Mouse (Mus musculus): ENCODE measurements around the gene Cd69. TPM values are rescaled to one million over a fixed set of nuclear protein-coding genes. Genes with fewer than 3 reads are reported as not detected.

Gene Cd69
- total RNA-seq (2021): under 1 TPM; 0.18 to 0.34 TPM
- long read RNA-seq, experiment 1: 0 reads
- long read RNA-seq, experiment 2: 0 reads

DNA sequence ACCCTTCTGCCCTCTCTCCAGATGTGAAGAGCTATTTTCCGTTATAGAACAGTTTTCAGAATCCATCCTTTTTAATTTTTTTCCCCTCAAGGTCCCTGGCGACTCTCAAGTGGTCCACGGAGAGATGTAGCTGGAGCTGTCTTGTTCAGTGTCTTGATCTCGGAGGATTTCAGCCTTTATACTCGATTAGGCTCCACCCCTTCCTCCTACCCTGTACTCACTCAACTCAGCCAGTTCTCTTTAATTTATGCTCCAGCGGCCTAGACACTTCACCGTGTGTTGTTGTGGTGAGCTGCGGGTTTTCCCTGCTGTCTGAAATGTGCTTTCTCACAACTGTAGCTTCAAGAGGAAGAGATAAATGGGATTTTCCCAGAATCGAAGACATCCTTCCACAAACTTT lies at the start of gene Cd69:
Cd69 (minus strand) TSS at position 217 of the 400 bp plus-strand sequence.
- DNase-seq (ENCODE audit: low spot score in 2 of 2): no peak

DNA sequence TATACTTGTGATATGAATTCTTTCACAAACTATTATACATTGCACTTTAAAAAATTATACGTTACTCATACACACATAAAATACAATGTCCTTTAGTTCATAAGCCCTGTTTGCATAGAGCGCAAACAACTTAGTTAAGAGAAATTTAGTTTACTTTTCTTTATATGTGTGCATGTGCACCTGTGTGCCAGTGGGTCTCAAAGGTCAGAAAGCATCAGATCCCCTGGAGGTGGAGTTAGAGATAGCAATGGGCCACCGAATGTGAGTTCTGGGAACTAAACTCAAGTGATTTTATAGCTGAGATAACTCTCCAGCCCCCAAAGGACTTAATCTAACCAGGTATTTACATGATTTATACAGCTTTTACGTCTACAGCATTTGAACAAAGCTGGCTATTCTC lies 44.1 kb upstream of the Cd69 start:
- DNase-seq (ENCODE audit: low spot score in 2 of 2): no peak

DNA sequence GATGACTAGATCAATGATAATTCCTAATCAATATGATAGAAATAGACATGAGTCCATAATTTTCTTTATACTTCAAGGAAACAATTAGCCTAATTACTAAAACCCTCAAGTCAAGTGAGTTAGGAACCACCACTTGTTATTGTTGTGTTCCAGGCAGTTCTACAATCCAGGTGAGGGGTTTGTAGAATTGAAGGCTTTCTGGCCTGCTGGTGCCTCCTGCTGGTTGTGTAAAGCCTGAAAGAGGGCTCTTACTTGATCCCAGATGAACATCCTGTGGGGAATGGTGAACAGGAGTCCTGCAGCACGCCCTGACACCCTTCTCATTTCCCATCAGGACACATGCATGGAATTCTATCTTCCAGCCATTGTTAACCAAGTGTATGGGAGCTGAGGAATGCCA lies 43.2 kb upstream of the Cd69 start:
- DNase-seq (ENCODE audit: low spot score in 2 of 2): no peak

DNA sequence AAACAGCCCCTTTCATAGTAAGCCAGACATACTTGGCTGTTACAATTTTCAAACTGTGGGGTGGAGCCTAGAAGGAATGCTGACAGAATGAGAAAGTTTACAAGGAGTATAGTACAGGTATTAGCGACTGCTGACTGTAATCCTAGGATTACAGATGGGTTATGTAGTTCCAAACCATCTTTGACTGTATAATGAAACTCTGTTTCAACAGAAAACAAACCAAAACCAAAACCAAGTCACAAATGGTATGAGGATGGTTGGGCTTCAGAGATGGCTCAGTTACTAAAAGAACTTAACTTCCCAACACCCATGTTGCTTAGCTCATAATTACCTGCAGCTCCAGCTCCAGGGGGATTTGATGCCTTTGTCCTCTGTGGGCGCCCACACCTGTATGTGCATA lies 41.2 kb upstream of the Cd69 start:
- no peak for DNase-seq (ENCODE audit: low spot score in 2 of 2)

DNA sequence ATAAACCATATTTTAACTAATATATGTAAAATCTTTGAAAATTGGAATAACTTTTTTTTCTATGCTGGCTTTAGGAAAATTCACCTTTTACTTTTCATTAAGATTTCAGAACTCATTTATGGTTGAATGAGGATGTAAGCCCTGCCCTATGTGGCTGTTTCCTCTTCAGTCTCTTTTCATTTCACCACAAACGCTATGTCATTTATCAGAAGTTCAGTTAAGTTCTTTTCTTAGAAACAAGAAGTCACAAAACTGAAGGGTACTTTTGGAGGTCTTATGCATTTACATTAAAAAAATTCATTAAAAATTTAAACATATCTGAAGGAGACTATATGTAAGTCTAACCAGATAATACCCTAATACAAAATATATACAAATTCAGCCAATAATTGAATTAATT lies 40.5 kb upstream of the Cd69 start:
- no peak for DNase-seq (ENCODE audit: low spot score in 2 of 2)

DNA sequence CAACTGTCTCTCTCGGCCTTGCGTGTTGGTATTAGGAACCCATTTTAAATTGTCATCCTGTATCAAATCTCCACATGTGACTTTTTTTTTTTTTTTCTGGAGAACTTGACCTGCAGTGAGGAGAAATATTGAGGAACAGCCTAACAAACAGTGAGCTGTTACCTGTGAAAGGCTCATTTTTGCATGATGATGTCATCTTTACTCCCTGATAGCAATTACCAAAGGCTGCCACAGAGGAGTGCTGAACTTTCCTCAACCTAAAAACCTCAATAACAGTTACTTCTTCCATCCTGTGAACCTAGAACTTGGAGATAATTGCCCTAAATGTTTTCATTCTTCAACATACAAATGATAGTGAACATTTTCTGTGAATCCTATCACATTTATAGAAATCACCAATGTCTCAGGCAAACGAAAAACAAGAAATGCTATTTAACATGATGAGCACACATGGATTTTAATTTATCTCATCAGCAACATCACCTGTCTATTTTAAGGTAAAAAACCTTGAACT lies 39.5 kb upstream of the Cd69 start:
- no peak for DNase-seq (ENCODE audit: low spot score in 2 of 2)

DNA sequence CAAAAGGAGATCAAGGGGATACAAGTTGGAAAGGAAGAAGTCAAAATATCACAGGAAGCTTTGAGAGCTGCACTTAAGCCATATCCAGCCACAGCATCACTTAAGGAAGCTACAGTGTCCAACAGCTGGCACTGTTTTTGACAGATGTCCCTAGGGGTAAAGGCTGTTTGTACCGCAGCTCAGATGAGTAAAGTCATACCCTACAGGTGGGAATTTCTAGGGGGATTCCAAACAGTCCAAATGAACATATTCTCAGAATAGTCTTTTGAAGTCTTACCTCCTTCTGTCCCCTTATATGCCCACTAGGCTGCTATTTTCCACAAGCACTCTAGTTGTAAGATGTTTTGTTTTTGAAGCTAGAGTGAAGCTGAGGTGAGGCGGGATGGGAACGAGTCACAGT lies 37.3 kb upstream of the Cd69 start:
- DNase-seq (ENCODE audit: low spot score in 2 of 2): no peak

DNA sequence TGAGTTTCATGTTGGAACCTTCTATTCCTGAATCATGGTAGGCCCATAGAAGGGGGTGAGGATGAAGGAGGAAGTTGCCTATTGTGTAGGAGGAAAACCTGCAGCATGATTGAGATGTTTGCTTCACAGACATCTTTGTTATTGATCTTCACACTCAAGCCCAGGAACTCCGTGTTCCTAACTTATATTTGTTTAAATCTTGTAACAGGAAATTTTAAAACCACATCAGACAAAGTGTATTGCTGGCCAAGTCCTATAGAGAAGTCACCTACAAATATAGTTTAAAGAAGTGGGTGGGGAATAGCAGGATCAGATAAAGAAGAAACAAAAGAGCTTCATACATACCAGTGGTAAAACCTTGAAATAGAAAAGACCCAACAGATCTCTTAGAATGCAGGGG lies 28.9 kb upstream of the Cd69 start:
- no peak for DNase-seq (ENCODE audit: low spot score in 2 of 2)

DNA sequence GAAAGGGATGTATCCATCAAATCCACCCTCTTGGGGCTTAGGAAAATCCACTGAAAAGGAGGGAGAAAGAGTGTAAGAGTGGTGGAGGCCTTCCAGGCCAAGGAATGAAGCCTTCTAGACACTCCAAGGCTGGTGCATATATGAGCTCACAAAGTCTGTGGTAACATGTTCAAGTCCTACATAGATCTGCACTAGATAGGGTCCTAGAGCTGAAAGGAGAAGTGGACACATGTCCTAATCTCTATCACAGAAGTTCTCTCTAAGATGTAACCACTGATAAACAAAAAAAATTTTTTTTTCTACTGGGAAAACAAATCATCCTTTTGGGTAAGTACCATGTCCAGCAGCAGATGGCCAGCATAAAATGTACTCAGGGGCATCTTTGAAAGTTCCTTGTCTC lies 13.5 kb upstream of the Cd69 start:
- DNase-seq (ENCODE audit: low spot score in 2 of 2): no peak

DNA sequence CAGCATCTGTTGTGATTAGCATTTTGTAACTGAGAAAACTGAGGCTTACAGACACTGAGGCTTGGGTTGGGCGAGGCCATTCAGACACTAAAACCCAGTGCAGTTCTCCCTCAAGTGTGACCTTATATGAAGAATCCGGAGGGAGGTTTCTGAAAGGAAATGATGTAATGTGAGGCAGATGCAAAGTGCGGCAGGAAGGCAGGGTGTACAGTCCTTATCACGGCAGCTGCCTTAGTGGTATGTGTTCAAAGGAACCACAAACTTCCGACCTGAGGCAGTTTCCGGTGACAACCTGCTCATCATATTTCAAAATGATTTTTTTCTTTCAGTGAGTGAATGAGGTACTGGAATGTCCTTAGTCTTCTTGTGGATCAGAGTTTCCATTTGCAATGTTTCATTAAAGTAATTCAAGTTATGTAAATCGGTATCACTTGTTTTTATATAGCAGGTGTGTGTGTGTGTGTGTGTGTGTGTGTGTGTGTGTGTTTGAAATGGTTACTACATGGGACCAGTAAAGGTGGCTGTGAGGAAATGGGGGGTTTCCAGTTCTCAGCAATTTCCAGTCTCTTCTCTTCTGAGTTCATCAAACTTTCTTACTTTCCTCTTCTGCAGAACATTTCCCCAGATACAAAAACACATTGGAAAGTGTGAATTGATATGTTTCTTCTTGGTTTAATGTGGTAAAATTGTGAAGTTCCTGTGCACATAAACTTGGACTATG lies 9.3 kb upstream of the Cd69 start:
- no peak for DNase-seq (ENCODE audit: low spot score in 2 of 2)

DNA sequence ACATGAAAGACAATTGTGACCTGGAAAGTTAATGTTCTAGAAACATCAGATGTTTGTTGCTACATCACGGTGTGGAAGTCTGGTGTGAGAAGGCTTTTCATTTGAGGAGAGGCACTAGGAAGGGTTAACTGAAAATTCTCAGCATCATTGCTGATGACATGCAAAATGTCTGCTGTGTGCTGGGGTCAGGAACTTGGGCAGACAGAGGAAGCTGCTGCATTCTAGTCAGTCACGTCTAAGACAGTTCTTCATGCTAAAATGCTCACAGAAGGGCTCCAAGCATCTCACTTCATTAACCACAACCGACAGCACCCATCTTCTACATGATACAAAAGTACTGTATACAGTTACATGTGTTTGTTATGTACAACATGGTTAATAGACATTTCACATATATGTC lies 8.0 kb upstream of the Cd69 start:
- no peak for DNase-seq (ENCODE audit: low spot score in 2 of 2)

DNA sequence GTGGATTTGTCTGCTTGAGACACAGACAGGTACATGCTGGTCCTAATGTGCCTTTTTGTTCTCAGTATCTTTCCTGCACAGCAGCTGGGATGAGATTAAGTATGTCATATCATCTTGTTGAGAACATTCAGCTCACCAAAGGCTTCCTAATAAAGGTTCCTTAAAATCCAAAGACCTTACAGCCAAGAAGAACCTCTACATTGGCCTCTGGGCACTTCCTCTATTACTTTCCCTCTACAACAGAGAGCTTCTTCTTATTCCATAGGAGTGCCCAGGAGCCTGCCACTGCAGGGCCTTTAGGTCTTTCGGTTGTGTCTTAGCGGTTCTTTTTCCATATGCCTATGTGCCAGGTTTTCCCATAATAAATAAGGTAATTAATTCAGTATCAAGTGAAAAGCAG lies 1.2 kb upstream of the Cd69 start:
- no peak for DNase-seq (ENCODE audit: low spot score in 2 of 2)

DNA sequence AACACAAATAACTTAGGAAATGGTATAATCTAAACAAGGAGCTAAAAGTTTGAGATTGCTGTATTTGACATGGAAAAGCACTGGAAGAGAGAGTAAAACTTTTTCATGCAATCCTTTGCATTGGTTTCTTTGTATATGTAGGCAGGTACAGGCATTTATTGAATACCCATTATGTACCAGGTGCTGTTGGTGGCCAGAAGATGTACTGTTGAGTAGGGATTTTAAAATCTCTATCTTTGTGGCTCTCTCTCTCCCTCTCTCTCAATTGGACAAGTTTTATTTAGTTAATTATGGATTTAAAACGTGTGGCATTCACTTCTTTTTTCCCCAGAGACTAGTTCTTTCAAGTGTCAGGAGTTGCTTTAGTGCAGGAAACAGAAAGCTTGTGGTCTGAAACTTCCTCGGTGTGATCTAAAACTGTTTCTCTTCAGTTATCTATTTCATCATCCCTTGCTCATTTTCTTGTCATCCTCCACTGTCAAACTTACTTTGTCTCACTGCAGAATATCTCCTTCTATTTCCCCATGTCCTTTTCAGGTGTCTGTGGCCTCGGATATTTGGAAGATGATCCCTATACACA lies 478 bp upstream of the Cd69 start:
- no peak for DNase-seq (ENCODE audit: low spot score in 2 of 2)

DNA sequence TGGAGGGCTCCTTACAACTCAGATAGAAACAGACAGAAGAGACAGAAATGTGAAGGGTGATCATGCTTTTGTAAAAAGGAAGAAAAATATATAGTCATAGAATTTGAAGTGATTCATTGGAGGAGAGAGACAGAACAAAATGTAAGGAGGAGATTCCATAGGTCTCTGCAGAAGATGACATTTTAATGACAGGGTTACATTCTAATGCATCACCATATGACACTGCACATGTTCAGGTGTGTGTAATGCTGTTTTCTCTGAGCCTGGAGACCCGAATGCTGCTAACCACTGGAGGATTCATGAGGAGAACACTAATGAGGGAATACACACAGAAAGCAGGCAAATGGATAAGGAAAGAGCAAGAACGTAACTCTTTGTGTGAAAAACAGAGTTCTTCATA lies 760 bp downstream of the Cd69 start:
- DNase-seq (ENCODE audit: low spot score in 2 of 2): no peak

DNA sequence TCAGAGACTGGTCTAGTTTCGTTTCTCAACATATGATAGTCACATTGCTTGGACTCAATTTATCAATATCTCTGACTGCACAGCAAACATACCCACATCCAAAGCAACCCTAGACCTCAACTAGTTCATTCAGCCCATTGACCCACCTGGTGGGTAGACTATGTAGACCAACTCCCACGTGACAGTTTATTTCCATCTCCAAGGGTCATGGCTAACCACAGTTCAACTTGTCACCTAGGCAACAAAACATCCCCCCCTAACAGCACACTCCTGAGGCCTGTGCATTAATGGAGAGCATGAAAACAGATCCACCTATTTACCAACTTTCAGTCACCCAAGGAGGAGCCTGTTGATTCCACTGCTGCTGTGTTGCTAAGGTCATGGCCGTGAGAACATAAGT lies 1.6 kb downstream of the Cd69 start:
- no peak for DNase-seq (ENCODE audit: low spot score in 2 of 2)

DNA sequence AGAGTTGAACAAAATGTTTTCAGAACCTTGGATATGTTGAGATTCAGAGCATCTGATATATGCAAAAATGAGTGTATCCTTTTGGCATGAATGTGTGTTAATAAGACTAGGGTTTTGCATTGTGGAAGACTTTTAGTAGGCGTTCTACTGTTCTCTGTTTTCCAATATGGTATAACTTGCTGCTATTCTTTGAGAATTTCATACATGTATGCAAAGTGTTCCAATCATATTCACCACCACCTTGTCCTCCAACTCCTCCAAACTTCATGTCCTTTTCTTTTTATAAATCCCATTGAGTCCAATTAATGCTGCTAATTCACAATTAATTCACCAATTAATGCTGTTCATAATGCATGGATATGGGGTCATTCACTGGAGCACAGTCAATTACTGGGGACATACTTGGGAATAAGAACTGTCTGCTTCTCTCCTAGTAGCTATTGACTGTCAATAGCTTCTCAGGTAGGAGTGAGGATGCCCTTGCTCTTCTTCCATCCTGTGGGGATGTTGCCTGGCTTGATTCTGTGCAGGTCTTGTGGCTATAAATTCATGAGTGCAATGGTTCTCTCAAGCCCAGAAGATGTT lies 8.7 kb downstream of the Cd69 start:
- DNase-seq (ENCODE audit: low spot score in 2 of 2): no peak

DNA sequence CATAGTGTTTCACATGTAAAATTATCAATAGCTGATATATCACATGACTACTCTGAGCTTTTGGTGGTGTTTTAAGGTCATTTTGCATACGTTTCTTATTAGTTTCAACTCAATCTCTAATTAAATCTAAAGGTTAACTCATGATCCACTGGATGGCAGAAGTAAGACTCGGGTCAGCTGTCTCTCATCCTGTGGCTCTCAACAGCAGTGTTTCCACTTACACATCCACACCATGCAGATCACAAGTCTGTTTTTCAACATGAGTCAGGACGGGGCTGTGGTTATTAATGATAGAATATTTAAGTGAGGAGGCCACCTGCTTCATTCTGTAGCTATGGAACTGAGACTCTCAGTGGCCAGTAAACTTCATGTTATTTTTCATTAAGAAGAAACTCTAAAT lies 9.4 kb downstream of the Cd69 start:
- no peak for DNase-seq (ENCODE audit: low spot score in 2 of 2)

DNA sequence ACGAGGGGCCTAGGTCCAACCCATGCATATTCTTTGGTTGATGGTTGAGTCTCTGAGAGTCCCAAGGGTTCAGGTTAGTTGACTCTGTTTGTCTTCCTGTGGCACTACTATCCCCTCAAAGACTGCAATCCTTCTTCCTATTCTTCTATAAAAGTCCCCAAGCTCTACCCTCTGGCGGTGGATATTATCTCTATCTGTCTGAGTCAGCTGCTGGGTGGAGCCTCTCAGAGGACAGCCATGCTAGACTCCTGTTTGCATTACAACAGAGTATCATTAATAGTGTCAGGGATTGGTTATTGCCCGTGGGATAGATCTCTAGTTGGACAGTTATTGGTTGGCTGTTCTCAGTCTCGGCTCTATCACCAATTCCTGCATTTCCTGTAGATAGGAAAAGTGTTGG lies 14.3 kb downstream of the Cd69 start:
- DNase-seq (ENCODE audit: low spot score in 2 of 2): no peak

DNA sequence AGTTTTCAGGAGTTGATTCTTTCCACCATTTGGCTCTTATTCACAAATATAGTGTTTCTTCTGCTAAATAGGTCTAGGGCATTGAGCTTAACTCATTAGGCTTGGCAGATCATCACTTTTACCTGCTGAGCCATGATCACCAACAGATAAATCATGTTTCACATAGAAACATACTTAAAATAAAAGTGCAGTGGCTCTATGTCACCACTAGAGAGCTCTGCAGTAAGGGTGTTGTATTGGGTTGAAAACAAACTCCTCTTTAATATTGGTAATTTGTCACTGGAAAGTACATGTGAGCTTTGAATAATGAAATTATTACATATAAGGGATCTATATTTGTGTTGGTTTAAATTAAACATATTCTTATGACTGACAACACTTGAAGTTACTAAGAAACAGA lies 15.2 kb downstream of the Cd69 start:
- no peak for DNase-seq (ENCODE audit: low spot score in 2 of 2)

DNA sequence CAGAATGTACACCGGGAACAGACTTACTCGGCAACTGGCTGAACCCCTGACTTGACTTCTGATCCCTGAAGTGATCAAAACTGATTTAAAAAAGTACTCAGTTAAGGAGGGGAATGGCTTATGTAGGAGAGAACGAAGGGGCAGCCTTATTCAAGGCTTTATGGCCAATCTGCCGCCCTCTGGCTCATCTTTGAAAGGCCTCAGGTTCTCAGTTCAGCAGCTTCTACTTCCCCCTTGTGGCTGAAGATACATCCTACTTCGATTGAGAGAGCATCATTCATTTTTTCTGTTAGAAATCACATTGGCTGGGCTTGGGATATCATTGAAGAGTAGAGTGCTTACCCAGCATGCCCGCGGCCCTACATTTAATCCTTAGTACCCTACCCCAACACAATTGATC lies 19.2 kb downstream of the Cd69 start:
- DNase-seq (ENCODE audit: low spot score in 2 of 2): no peak

DNA sequence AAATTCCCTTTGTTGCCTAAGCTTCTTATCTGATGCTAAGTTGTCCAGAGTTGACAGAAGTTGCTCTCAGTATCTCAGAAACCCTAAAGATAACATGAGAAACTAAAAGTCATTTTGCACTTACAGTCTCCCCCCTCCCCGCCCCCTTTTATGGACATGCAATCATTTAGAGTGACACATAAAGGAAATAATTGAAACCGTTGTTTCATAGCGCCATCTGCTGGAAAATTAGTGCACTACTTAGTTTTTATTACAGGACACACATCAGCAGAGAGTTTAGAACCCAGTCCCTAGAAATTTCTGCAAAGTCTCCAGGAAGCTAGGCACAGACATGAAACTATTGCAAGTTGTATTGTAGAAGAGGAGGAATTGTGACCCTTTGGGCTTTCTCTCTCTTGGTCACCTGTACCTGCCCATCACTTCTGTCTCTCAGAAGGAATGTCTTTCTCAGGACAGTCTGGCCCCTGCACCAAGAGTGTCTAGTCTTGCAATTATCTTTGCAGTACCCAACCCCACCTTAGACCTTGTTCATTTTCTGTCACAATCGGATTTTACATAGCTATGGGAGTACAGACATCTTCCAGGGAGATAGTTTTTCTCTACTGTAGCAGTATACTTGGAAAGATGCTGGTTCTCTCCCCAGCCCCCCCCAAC lies 20.2 kb downstream of the Cd69 start:
- no peak for DNase-seq (ENCODE audit: low spot score in 2 of 2)

DNA sequence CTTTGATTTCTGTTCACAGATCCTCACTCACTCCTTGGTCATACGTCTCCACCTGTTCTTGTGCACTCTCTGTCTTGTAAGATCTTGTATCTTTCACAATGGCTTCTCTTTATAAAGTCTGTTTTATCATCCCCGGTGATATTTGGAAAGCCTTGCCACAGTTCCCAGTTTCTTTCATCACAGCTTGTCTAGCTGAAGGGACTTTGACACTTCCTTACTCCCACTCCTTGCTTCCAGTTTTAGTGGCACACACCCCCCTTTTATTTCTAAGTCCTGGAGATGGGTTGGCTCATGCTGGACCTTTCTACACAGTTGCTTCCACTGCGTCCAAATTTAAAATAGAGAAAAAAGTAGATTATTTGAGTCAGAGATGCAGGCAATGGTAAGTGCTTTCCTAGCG lies 20.9 kb downstream of the Cd69 start:
- DNase-seq (ENCODE audit: low spot score in 2 of 2): no peak

Measured in gastrocnemius, postnatal 4 days (tissue).